Mouse (Mus musculus): ENCODE measurements around the gene Faim. TPM values are rescaled to one million over a fixed set of nuclear protein-coding genes. Genes with fewer than 3 reads are reported as not detected.

Gene Faim
- polyA plus RNA-seq, 1 experiment from 2014 or later = 131 TPM

DNA sequence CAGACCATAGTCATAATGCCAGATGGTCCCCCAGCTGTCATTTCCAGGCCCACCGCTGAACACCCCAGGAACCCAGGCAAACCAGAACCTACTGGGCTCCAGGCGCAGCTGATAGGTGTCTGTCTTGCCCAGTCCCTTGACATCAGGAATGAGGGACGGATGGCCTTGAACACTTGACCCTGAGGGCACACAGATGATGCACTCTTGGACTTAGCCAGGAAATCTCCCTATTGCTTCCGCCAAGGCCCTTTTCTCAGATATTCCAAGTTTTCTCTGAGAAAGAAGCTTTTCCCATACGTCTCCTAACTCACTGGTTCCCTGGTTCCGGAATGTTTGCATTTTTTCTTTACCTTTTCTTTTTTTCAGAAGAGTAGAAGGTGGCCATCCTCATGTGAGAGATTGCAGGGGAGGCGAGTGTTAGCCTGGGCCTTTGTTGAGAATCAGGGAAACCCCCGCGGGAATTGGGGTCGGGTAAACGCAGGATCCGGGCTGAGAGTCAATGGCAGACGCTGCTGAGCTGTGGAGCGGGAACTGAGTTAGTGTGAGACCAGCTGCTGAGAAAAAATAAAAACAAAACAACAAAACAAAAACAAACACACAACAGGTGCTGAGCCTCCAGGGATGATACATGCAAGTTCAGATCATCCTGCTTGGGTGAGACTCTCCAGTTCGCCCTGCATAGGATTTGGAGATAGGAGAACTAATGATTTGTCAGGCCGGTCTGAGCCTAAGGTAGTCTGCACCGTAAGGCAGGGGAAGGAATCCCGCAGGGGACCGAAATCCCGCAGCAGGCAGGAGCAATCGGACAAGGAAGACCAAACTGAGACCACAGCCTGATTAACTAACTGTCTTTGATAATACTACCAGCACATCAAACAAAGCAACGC is 24.3 kb upstream of the Faim start:
- no peaks in the 10 kb centered on the region for H3K36me3 ChIP-seq (ENCODE audit: inconsistent target)
- no peaks in the 10 kb centered on the region for H3K79me2 ChIP-seq (ENCODE audit: inconsistent target)
- WGBS (ENCODE audit: missing documents) = 22% methylated on average over 22 of the region's 22 CpGs
- H3K27ac ChIP-seq = no peak overlapping the region
- H3K4me3 ChIP-seq (ENCODE audit: inconsistent target) = no peak overlapping the region

- whole genome bisulfite sequencing (ENCODE audit: missing documents) = 3% methylated on average over 20 of the region's 20 CpGs
- H3K79me2 ChIP-seq (ENCODE audit: inconsistent target) = no peaks in the 10 kb centered on the region
These were observed 23.6 kb upstream of the Faim start for GRCm38 (mm10) chr9:98962478-98963142.

DNA sequence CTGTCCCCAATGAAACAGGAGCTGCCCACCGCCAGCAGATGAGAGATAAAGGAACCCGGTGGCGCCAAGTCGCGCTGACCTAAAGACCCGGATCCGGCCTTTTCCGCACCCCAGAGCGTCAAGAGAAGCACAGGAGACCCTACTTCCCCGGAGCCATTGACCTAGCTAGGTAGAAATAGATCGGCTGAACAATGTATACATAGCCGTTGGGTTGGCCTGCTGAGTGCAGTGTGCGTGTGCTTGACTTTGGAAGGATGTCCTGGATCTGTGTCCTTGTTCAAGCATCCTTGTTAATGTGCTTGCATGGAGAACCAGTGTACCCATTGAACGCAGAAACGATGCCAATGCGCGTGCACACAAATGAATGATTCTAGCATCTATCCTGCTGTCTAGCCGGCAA is 22.5 kb upstream of the Faim start:
- WGBS (ENCODE audit: missing documents) = 17% methylated on average over 18 of the region's 18 CpGs

More at GRCm38 (mm10) chr9:98962478-98963142, 23.6 kb upstream of the Faim start:
- Histone ChIP-seq H3K36me3 (ENCODE audit: inconsistent target) (no peaks in the 10 kb centered on the region), H3K4me3 (ENCODE audit: inconsistent target) (no peak overlapping the region), H3K27ac (no peak overlapping the region)

GRCm38 (mm10) chr9:98965084-98965483 is 21.1 kb upstream of the Faim start:
- Histone ChIP-seq H3K36me3 (ENCODE audit: inconsistent target) (no peaks in the 10 kb centered on the region), H3K27ac (no peak overlapping the region), H3K79me2 (ENCODE audit: inconsistent target) (no peaks in the 10 kb centered on the region), H3K4me3 (ENCODE audit: inconsistent target) (no peak overlapping the region)
- 8% methylated on average over 17 of the region's 18 CpGs for WGBS (ENCODE audit: missing documents)

More for the DNA sequence above, 22.5 kb upstream of the Faim start:
- Histone ChIP-seq H3K27ac (no peak overlapping the region), H3K79me2 (ENCODE audit: inconsistent target) (no peaks in the 10 kb centered on the region), H3K36me3 (ENCODE audit: inconsistent target) (no peaks in the 10 kb centered on the region), H3K4me3 (ENCODE audit: inconsistent target) (no peak overlapping the region)

DNA sequence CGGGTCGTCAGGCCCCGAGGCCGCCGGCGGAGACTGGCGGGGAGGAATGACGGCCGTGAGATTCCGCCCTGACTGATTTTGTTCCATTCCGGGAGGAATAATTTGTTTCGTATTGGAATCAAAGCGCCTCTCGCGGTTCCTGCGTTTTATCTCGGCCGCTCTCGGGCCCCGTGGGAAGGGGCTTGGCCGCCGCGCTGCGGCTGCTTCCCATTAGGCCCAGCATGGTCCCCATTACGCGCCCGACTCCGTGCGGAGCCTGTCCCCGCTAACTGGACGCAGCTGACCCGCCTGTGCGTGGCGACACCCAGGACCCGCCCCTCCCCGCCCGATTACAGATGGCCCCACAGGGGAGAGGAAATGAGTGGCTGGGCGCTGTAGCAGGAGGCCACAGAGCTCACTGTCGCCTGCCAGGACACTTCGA is 13.1 kb upstream of the Faim start:
- 2% methylated on average over 38 of the region's 40 CpGs for WGBS (ENCODE audit: missing documents)
- Histone ChIP-seq H3K79me2 (ENCODE audit: inconsistent target) (no peaks in the 10 kb centered on the region), H3K27ac (no peak overlapping the region), H3K4me3 (ENCODE audit: inconsistent target) (no peak overlapping the region), H3K36me3 (ENCODE audit: inconsistent target) (no peaks in the 10 kb centered on the region)

DNA sequence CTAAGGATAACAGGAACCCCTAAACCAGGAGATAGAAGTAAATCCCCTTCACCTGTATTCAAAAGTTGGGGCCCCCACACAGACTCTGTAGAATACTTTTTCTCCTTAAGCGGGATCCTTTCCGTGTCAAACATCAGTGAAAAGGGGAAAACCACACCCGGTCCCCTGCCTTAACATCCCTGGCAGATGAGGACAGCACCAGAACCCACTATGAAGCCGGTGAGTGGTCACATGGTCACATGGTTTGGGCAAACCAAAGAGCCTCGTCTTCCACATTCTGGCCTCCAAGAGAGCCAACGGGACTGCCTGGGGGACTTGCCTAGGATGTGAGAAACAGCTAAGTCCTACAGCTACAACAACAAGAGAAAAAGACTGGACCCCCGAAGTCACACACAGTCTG is 12.6 kb upstream of the Faim start:
- Histone ChIP-seq H3K79me2 (ENCODE audit: inconsistent target) (no peaks in the 10 kb centered on the region), H3K27ac (no peak overlapping the region), H3K36me3 (ENCODE audit: inconsistent target) (no peaks in the 10 kb centered on the region), H3K4me3 (ENCODE audit: inconsistent target) (no peak overlapping the region)
- 6% methylated on average over 7 of the region's 7 CpGs for WGBS (ENCODE audit: missing documents)

DNA sequence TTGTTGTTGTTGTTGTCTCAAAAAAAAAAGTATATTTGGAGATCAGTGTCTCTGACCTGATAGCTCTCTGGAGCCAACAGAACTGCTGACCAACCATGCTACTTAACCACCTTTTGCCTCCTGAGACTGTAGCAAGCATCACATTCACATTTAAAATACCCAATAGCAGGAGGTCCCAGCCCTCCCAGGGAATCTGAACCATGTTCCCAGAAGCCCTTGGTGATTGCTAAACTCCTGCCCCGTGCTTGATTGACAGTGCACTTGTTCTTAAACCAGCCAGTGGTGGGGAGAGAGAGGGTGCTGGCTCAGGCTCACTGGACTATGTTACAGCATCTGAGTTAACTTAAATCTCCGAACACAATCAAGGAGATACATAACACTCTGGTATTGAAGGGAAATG is 11.3 kb upstream of the Faim start:
- no peak overlapping the region for H3K27ac ChIP-seq
- 40% methylated on average over 2 of the region's 2 CpGs for WGBS (ENCODE audit: missing documents)

DNA sequence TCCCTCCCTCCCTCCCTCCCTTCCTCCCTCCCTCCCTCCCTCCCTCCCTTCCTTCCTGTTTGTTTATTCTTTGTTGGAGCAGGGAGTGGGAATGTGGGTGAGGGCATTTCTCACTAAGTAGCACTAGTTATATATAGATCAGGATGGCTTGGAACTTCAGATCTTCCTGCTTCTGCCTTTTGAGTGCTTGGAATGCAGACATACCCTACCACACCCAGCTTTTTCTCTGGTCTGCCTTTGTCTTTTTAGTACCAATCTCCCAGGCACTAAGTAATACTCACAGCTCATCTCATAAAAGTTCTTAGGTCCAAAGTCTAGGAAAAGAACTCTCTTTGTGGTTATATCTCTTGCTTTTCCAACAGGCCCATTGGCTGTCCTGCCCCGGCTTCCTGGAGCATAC is 10.1 kb upstream of the Faim start:
- 94% methylated on average over 1 of the region's 1 CpGs for WGBS (ENCODE audit: missing documents)
- no peak overlapping the region for H3K4me3 ChIP-seq (ENCODE audit: inconsistent target)
- H3K79me2 ChIP-seq (ENCODE audit: inconsistent target) = no peaks in the 10 kb centered on the region
- H3K27ac ChIP-seq = no peak overlapping the region
- H3K36me3 ChIP-seq (ENCODE audit: inconsistent target) = no peaks in the 10 kb centered on the region

More for the DNA sequence above, 11.3 kb upstream of the Faim start:
- no peak overlapping the region for H3K4me3 ChIP-seq (ENCODE audit: inconsistent target)
- H3K79me2 ChIP-seq (ENCODE audit: inconsistent target) = no peaks in the 10 kb centered on the region
- no peaks in the 10 kb centered on the region for H3K36me3 ChIP-seq (ENCODE audit: inconsistent target)

DNA sequence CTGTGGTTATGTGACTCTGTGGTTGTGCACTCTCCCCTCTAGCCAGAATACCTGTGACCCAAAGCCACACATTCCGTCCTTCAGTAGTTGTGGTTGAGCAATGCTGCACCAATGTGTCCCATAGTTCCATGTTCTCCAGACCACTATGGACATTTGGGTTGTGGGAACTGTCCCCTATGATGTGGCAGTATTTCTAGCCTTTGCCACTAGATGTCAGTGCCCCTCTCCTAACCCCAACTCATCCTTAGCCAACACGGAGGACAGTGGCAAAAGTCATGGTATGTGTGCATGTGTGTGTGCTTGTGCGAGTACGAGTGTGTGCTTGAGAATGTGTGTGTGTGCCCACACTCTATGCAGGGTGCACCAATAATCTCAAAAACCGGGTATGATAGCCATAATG is 9.7 kb upstream of the Faim start:
- 33% methylated on average over 5 of the region's 5 CpGs for WGBS (ENCODE audit: missing documents)
- Histone ChIP-seq H3K4me3 (ENCODE audit: inconsistent target) (no peak overlapping the region), H3K27ac (no peak overlapping the region), H3K79me2 (ENCODE audit: inconsistent target) (no peaks in the 10 kb centered on the region), H3K36me3 (ENCODE audit: inconsistent target) (no peaks in the 10 kb centered on the region)

- no peaks in the 10 kb centered on the region for H3K79me2 ChIP-seq (ENCODE audit: inconsistent target)
- H3K4me3 ChIP-seq (ENCODE audit: inconsistent target) = no peak overlapping the region
- WGBS (ENCODE audit: missing documents) = 6% methylated on average over 29 of the region's 29 CpGs
- H3K27ac ChIP-seq = no peak overlapping the region
- H3K36me3 ChIP-seq (ENCODE audit: inconsistent target) = no peaks in the 10 kb centered on the region
These were observed 6.4 kb upstream of the Faim start for GRCm38 (mm10) chr9:98979431-98980416.

DNA sequence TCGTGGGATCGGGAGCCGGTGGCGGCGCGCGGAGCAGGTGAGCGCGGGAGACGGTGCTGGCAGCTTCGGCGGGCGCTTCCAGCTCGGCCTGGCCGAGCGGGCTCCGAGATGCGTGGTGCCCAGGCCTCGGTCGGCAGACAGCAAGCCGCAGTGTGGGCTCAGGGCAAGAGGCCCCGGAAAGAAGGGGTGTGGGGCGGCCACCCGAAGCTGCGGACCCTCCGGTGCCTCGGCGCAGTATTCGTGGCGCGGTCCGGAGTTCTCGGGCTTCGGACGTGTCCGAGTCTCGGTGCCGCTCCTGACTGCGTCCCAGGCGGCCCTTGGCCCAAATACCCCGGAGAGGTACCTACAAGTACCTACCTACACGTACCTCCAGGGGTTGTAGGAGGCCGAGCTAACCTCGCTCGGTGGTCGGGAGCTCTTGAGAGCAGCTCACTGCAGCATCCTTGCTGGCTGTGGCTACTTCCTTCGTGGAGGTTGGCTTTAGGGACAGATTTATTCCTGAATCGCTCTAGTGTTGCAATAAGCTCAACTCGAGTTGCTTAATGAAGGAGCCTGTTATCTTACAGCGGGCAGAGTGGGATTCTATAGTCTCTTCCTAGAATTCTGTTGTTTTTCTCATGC is 413 bp downstream of the Faim start:
- Histone ChIP-seq H3K79me2 (ENCODE audit: inconsistent target) (peaks cover 51% of the 10 kb centered on the region), H3K4me3 (ENCODE audit: inconsistent target) (peak overlapping the region; percentile 56), H3K27ac (no peak overlapping the region), H3K36me3 (ENCODE audit: inconsistent target) (no peaks in the 10 kb centered on the region)
- WGBS (ENCODE audit: missing documents) = under 1% methylated on average over 50 of the region's 50 CpGs

- Histone ChIP-seq H3K27ac (no peak overlapping the region), H3K79me2 (ENCODE audit: inconsistent target) (peaks cover 53% of the 10 kb centered on the region), H3K4me3 (ENCODE audit: inconsistent target) (peak overlapping the region; percentile 56), H3K36me3 (ENCODE audit: inconsistent target) (0 out of 2 replicates have a peak, but pooled peaks cover 2% of the 10 kb centered on the region)
- 57% methylated on average over 9 of the region's 9 CpGs for WGBS (ENCODE audit: missing documents)
These were observed 958 bp downstream of the Faim start for GRCm38 (mm10) chr9:98987131-98987530.

DNA sequence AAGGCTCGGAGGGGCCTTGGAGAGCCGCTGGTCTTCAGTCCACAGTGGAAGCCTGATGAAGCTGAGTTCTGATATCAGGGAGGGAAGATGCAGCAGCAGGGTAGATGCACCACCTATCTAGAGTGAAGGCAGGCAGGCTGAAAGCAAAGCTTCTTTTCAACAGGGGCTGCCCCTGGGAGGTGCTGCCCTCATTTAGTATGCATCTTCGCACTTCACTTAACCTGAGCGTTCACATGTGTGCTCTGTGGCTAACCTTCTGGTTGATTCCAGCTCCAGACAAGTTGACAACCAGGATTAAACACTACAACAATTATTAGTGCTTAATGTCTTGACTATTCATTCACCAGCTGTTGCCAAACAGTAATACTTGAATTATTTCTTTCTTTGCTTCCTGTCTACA is 7.9 kb downstream of the Faim start:
- Histone ChIP-seq H3K79me2 (ENCODE audit: inconsistent target) (peaks cover 27% of the 10 kb centered on the region), H3K36me3 (ENCODE audit: inconsistent target) (peaks cover 41% of the 10 kb centered on the region), H3K4me3 (ENCODE audit: inconsistent target) (no peak overlapping the region), H3K27ac (no peak overlapping the region)
- WGBS (ENCODE audit: missing documents) = 100% methylated on average over 4 of the region's 4 CpGs

DNA sequence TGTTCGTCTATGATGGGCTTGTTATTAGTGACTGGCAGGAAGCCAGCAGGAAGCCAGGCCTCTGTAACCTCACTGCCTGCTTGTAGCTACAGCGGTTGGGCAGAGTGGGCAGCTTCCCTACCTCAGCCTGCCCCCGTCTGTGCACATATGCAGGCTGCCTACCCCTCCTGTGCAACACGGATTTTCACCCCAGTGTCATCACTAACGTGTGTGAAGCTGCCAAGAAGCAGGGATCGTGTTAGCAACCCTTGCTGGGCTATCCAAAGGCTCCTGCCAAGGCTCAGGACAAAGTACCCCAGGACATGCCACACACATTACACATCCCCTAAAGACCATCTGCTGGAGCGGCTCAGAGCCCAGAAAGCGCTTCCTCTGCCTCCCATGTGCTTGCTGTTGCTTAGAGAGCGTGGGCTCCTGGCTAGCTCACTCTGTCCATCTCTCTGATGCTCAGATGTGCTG is 13.7 kb downstream of the Faim start:
- WGBS (ENCODE audit: missing documents) = 58% methylated on average over 9 of the region's 9 CpGs
- Histone ChIP-seq H3K27ac (no peak overlapping the region), H3K36me3 (ENCODE audit: inconsistent target) (peaks cover 38% of the 10 kb centered on the region), H3K4me3 (ENCODE audit: inconsistent target) (no peak overlapping the region), H3K79me2 (ENCODE audit: inconsistent target) (no peaks in the 10 kb centered on the region)
